In genomic region chr16:44720518-44720917, GRCm38 (mm10) we compare ENCODE assay signal across 11 mouse cellular contexts. TPM values are rescaled to one million over a fixed set of nuclear protein-coding genes. Genes with fewer than 3 reads are reported as not detected.
DNase-seq lines count a peak whose midpoint lies in the region; ATAC-seq and TF ChIP-seq lines count a peak whose summit lies in the region.
"Had no signal": no experiment of that assay in that cellular context is flagged by ENCODE, and none has a peak within 500 bp of the region (broad histone marks: within the 10 kb centered on the region; RNA-seq: fewer than 3 reads in every experiment).

No protein-coding gene starts in this region.

- H3K4me2 ChIP-seq in intestine, postnatal 0 days (replicated peaks; ENCODE audit: low read depth) = no peak overlapping the region
- no peak overlapping the region for H3K4me2 ChIP-seq in intestine, embryonic 16.5 days (ENCODE audit: low read depth, low read length)
- H3K4me2 ChIP-seq: stomach, embryonic 15.5 days had no signal

- DNase-seq in CD4-positive, CD25-positive, alpha-beta regulatory T cell, adult 2 months (ENCODE audit: low read depth, low spot score) = peak; percentile 51
- DNase-seq in 3T3-L1 (ENCODE audit: low read depth, low spot score) = peak; percentile 68
- DNase-seq in brain, embryonic 14.5 days (ENCODE audit: low read depth) = peak; percentile 59
- no peak for DNase-seq in adrenal gland, postnatal 25 days

- WGBS in intestine, postnatal 0 days = 85% methylated on average over 3 of the region's 3 CpGs
- 85% methylated on average over 3 of the region's 3 CpGs for WGBS in intestine, embryonic 16.5 days

- no peak for TF ChIP-seq POLR2A in brain, embryonic 14.5 days (IDR thresholded peaks at IDR 0.05; ENCODE audit: borderline replicate concordance, extremely low read depth, insufficient read depth, insufficient read length, poor library complexity, severe bottlenecking)

- no peaks in the 10 kb centered on the region for H3K27me3 ChIP-seq in intestine, postnatal 0 days (replicated peaks; ENCODE audit: control insufficient read depth, insufficient read depth, low read length)
- no peaks in the 10 kb centered on the region for H3K27me3 ChIP-seq in intestine, embryonic 16.5 days (replicated peaks; ENCODE audit: control insufficient read depth, insufficient read depth, low read length)
- H3K27me3 ChIP-seq: stomach, embryonic 15.5 days had no signal

- no peak overlapping the region for H3K4me3 ChIP-seq in intestine, postnatal 0 days (ENCODE audit: low read depth, low read length)
- H3K4me3 ChIP-seq in intestine, embryonic 16.5 days (ENCODE audit: low read length) = no peak overlapping the region
- H3K4me3 ChIP-seq: limb, embryonic 10.5 days; midbrain, embryonic 10.5 days; stomach, embryonic 15.5 days had no signal

- peaks cover 3% of the 10 kb centered on the region; the same call in 1 of the 2 replicates for H3K36me3 ChIP-seq in intestine, postnatal 0 days (ENCODE audit: control insufficient read depth, insufficient read depth)
- no peaks in the 10 kb centered on the region for H3K36me3 ChIP-seq in intestine, embryonic 16.5 days (ENCODE audit: control insufficient read depth, insufficient read depth, low read length)
- H3K36me3 ChIP-seq: stomach, embryonic 15.5 days had no signal

- H3K9me3 ChIP-seq in intestine, postnatal 0 days (ENCODE audit: control insufficient read depth) = no peaks in the 10 kb centered on the region
- no peaks in the 10 kb centered on the region for H3K9me3 ChIP-seq in intestine, embryonic 16.5 days (ENCODE audit: control insufficient read depth, low read length)
- H3K9me3 ChIP-seq: limb, embryonic 10.5 days; midbrain, embryonic 10.5 days; stomach, embryonic 15.5 days had no signal

- H3K9ac ChIP-seq in intestine, postnatal 0 days (ENCODE audit: low read depth, low read length) = no peak overlapping the region
- no peak overlapping the region for H3K9ac ChIP-seq in intestine, embryonic 16.5 days (ENCODE audit: low read depth, low read length)
- H3K9ac ChIP-seq: stomach, embryonic 15.5 days had no signal

- no peak for ATAC-seq in CD4-positive, CD25-positive, alpha-beta regulatory T cell, adult 4 months
- no peak for ATAC-seq in intestine, postnatal 0 days
- ATAC-seq in intestine, embryonic 16.5 days = no peak
- no peak for ATAC-seq in inflammation-experienced regulatory T-cells, adult 6 months

- H3K27ac ChIP-seq in intestine, postnatal 0 days (ENCODE audit: low read depth, low read length) = no peak overlapping the region
- H3K27ac ChIP-seq in intestine, embryonic 16.5 days (ENCODE audit: low read length) = no peak overlapping the region
- H3K27ac ChIP-seq: limb, embryonic 10.5 days; midbrain, embryonic 10.5 days; stomach, embryonic 15.5 days had no signal

- peaks cover 3% of the 10 kb centered on the region for H3K4me1 ChIP-seq in intestine, postnatal 0 days (replicated peaks; ENCODE audit: control insufficient read depth, insufficient read depth, low read length)
- peaks cover 12% of the 10 kb centered on the region for H3K4me1 ChIP-seq in intestine, embryonic 16.5 days (ENCODE audit: control insufficient read depth, insufficient read depth, low read length)
- H3K4me1 ChIP-seq: stomach, embryonic 15.5 days had no signal

- TF ChIP-seq CTCF in intestine, postnatal 0 days (IDR thresholded peaks at IDR 0.05; ENCODE audit: low read depth) = peak; percentile 69
- TF ChIP-seq CTCF in brain, embryonic 14.5 days (IDR thresholded peaks at IDR 0.05; ENCODE audit: borderline replicate concordance, extremely low read depth, insufficient read depth, insufficient read length) = peak; percentile 15; the same call in 1 of the 2 replicates

RNA-seq across cellular contexts. Expression of gene Nepro, which starts 3.6 kb away (rescaled TPM):
- 10 to 100 TPM in 1 of 2 experiments, 1 to 10 TPM in 1; 7.5 to 10.1 TPM for polyA plus RNA-seq in CD4-positive, CD25-positive, alpha-beta regulatory T cell, adult 4 months (2017; shearing (Covaris generic))
- polyA plus RNA-seq in intestine, postnatal 0 days (2015; fragmentation: Nextera tagmentation; extraction: Ambion mirVana) = 2.2 and 2.3 TPM in 2 replicates
- polyA plus RNA-seq in intestine, embryonic 16.5 days (2015; fragmentation: Nextera tagmentation; extraction: Ambion mirVana) = 5.7 and 6.7 TPM in 2 replicates
- polyA plus RNA-seq in brain, embryonic 14.5 days (2012; rRNA removed) = 6.2 and 6.3 TPM in 2 replicates
- polyA plus RNA-seq in inflammation-experienced regulatory T-cells, adult 6 months (2017; shearing (Covaris generic)) = 1 to 10 TPM; 5.5 to 8.2 (median 7.4) TPM
- total RNA-seq in adrenal gland, postnatal 25 days (2021) = 10.5 and 10.7 TPM in 2 replicates

RNA-seq across cellular contexts. Expression of gene Gtpbp8, which starts 25.6 kb away (rescaled TPM):
- 10 to 100 TPM; 36.4 to 41.7 TPM for polyA plus RNA-seq in CD4-positive, CD25-positive, alpha-beta regulatory T cell, adult 4 months (2017; shearing (Covaris generic))
- polyA plus RNA-seq in intestine, postnatal 0 days (2015; fragmentation: Nextera tagmentation; extraction: Ambion mirVana) = 21.5 and 24.5 TPM in 2 replicates
- 29.1 and 34.0 TPM in 2 replicates for polyA plus RNA-seq in intestine, embryonic 16.5 days (2015; fragmentation: Nextera tagmentation; extraction: Ambion mirVana)
- 16.2 and 18.6 TPM in 2 replicates for polyA plus RNA-seq in brain, embryonic 14.5 days (2012; rRNA removed)
- polyA plus RNA-seq in inflammation-experienced regulatory T-cells, adult 6 months (2017; shearing (Covaris generic)) = 10 to 100 TPM; 25.0 to 48.9 (median 38.8) TPM
- 19.8 and 24.2 TPM in 2 replicates for total RNA-seq in adrenal gland, postnatal 25 days (2021)

RNA-seq across cellular contexts. Expression of gene Cd200r1, which starts 45.0 kb away (rescaled TPM):
- polyA plus RNA-seq in CD4-positive, CD25-positive, alpha-beta regulatory T cell, adult 4 months (2017; shearing (Covaris generic)) = 10 to 100 TPM; 63.7 to 66.0 TPM
- 0.56 and 0.69 TPM in 2 replicates for polyA plus RNA-seq in intestine, postnatal 0 days (2015; fragmentation: Nextera tagmentation; extraction: Ambion mirVana)
- 1.1 and 1.2 TPM in 2 replicates for polyA plus RNA-seq in intestine, embryonic 16.5 days (2015; fragmentation: Nextera tagmentation; extraction: Ambion mirVana)
- 0.42 and 0.44 TPM in 2 replicates for polyA plus RNA-seq in brain, embryonic 14.5 days (2012; rRNA removed)
- 10 to 100 TPM; 48.8 to 73.3 (median 51.9) TPM for polyA plus RNA-seq in inflammation-experienced regulatory T-cells, adult 6 months (2017; shearing (Covaris generic))
- total RNA-seq in adrenal gland, postnatal 25 days (2021) = not detected in 2 replicates

Comparison
In these comparisons a context has a peak if more than half of its experiments do, and no peak if none do; other contexts are left out.
1. RNA of gene Cd200r1, which starts 45.0 kb away (polyA plus RNA-seq): 63.7 to 66.0 TPM in CD4-positive, CD25-positive, alpha-beta regulatory T cell, adult 4 months and 48.8 to 73.3 TPM in inflammation-experienced regulatory T-cells, adult 6 months; 1.1 to 1.2 TPM in intestine, embryonic 16.5 days, 0.56 to 0.69 TPM in intestine, postnatal 0 days and 0.42 to 0.44 TPM in brain, embryonic 14.5 days; every median in the first group is over 10 times any median in the second.